ENCODE assay signal across 15 mouse cellular contexts in genomic region chr10:3801254-3801653, GRCm38 (mm10).
DNase-seq lines count a peak whose midpoint lies in the region; TF ChIP-seq lines count a peak whose summit lies in the region.
"Had no signal": no experiment of that assay in that cellular context is flagged by ENCODE, and none has a peak within 500 bp of the region (broad histone marks: within the 10 kb centered on the region; RNA-seq: fewer than 3 reads in every experiment).

No protein-coding gene starts in this region.

- H3K36me3 ChIP-seq in heart, adult 2 months (ENCODE audit: control insufficient read depth, insufficient read depth, low read length) = peaks cover 9% of the 10 kb centered on the region
- no peaks in the 10 kb centered on the region for H3K36me3 ChIP-seq in heart, embryonic 10.5 days
- no peaks in the 10 kb centered on the region for H3K36me3 ChIP-seq in E14TG2a.4 (ENCODE audit: insufficient read depth, low read length)
- H3K36me3 ChIP-seq: limb, embryonic 15.5 days; midbrain, embryonic 10.5 days had no signal

- H3K9me3 ChIP-seq in heart, embryonic 10.5 days = no peaks in the 10 kb centered on the region
- H3K9me3 ChIP-seq in E14TG2a.4 (ENCODE audit: low read length) = no peaks in the 10 kb centered on the region
- H3K9me3 ChIP-seq: limb, embryonic 15.5 days; midbrain, embryonic 10.5 days had no signal

- no peak for DNase-seq in heart, adult 2 months
- DNase-seq in heart, embryonic 10.5 days (ENCODE audit: low spot score) = no peak
- no peak for DNase-seq in layer of hippocampus, adult 2 months (ENCODE audit: low spot score in 2 of 2)
- no peak for DNase-seq in layer of hippocampus, postnatal 10 days (ENCODE audit: low spot score in 2 of 2)
- DNase-seq in R1 (ENCODE audit: low read depth, low spot score) = peak; percentile 63
- no peak for DNase-seq in frontal cortex, postnatal 25 days (ENCODE audit: low spot score in 2 of 2)
- DNase-seq: adrenal gland, postnatal 36 days; cerebellum, adult 9-10 months; gastrocnemius, postnatal 14 days; kidney, adult 18-20 months; left cerebral cortex, postnatal 4 days had no signal

- peaks cover 2% of the 10 kb centered on the region for H3K4me1 ChIP-seq in heart, adult 2 months (ENCODE audit: control insufficient read depth, insufficient read depth, low read length)
- no peaks in the 10 kb centered on the region for H3K4me1 ChIP-seq in heart, embryonic 10.5 days
- H3K4me1 ChIP-seq in E14TG2a.4 (replicated peaks; ENCODE audit: low read depth, low read length) = no peaks in the 10 kb centered on the region
- H3K4me1 ChIP-seq: midbrain, embryonic 10.5 days had no signal

- no peak for TF ChIP-seq POLR2A in heart, adult 2 months (IDR thresholded peaks at IDR 0.05; ENCODE audit: insufficient read depth, low read depth, low read length)

- H3K27me3 ChIP-seq in heart, adult 2 months (ENCODE audit: control insufficient read depth, insufficient read depth, low read length) = no peaks in the 10 kb centered on the region
- no peaks in the 10 kb centered on the region for H3K27me3 ChIP-seq in heart, embryonic 10.5 days (ENCODE audit: insufficient read depth, poor library complexity, severe bottlenecking)
- no peaks in the 10 kb centered on the region for H3K27me3 ChIP-seq in E14TG2a.4 (ENCODE audit: insufficient read depth, low read length)
- H3K27me3 ChIP-seq: limb, embryonic 15.5 days had no signal

- H3K27ac ChIP-seq in heart, adult 2 months = no peak overlapping the region
- H3K27ac ChIP-seq in heart, embryonic 10.5 days = no peak overlapping the region
- H3K27ac ChIP-seq in layer of hippocampus, adult 2 months = no peak overlapping the region
- H3K27ac ChIP-seq: limb, embryonic 15.5 days; liver, embryonic 14.5 days; midbrain, embryonic 10.5 days had no signal

- no peak overlapping the region for H3K9ac ChIP-seq in heart, adult 2 months (ENCODE audit: low read depth, low read length)
- H3K9ac ChIP-seq: limb, embryonic 15.5 days; liver, embryonic 14.5 days had no signal

- no peak overlapping the region for H3K4me3 ChIP-seq in heart, adult 2 months
- no peak overlapping the region for H3K4me3 ChIP-seq in heart, embryonic 10.5 days
- H3K4me3 ChIP-seq in layer of hippocampus, adult 2 months = no peak overlapping the region
- no peak overlapping the region for H3K4me3 ChIP-seq in E14TG2a.4 (replicated peaks; ENCODE audit: low read length)
- H3K4me3 ChIP-seq: limb, embryonic 15.5 days; midbrain, embryonic 10.5 days had no signal

- intact Hi-C loops in heart, adult 2 months (cut with DNase I) = loop anchor here (5.0 kb wide), 1 partner anchor 39 kb away; no protein-coding TSS in a partner anchor

- H3K79me2 ChIP-seq in heart, adult 2 months (replicated peaks; ENCODE audit: control insufficient read depth, insufficient read depth, low read length) = peaks cover 3% of the 10 kb centered on the region; the same call in 1 of the 2 replicates

- peak; percentile 46 for TF ChIP-seq CTCF in heart, adult 2 months (IDR thresholded peaks at IDR 0.05)
- TF ChIP-seq CTCF in layer of hippocampus, adult 2 months (conservative IDR thresholded peaks at IDR 0.05) = peak; percentile 49
- peak; percentile 40 for TF ChIP-seq CTCF in E14TG2a.4 (conservative IDR thresholded peaks at IDR 0.05; ENCODE audit: low read length)

- TF ChIP-seq EP300 in heart, adult 2 months (IDR thresholded peaks at IDR 0.05; ENCODE audit: insufficient read depth, low read depth, low read length) = no peak

- 85% methylated on average over 6 of the region's 6 CpGs for WGBS in heart, adult 2 months
- 70% methylated on average over 6 of the region's 6 CpGs for WGBS in heart, embryonic 10.5 days
